Mouse (Mus musculus): ENCODE results near the gene Zfp329. TPM values are rescaled to one million over a fixed set of nuclear protein-coding genes. Genes with fewer than 3 reads are reported as not detected.

Gene Zfp329
- total RNA-seq, 2 experiments from 2014 or later, result 4.4 to 4.6 TPM

Other genes starting within 250 kb of the Zfp329 start
- under 1 TPM in 1 of 2 experiments, not detected in 1; under 0.01 TPM for gene Vmn2r53, start 210.1 kb downstream of the Zfp329 start, total RNA-seq (2021)
- not detected for gene Vmn2r54, start 178.5 kb downstream of the Zfp329 start, total RNA-seq (2021)
- gene Vmn2r55, start 133.9 kb downstream of the Zfp329 start, total RNA-seq (2021), result not detected
- gene Vmn2r56, start 83.9 kb downstream of the Zfp329 start, total RNA-seq (2021), result not detected
- gene Zscan18, start 15.2 kb downstream of the Zfp329 start, total RNA-seq (2021), result 1 to 10 TPM; 2.3 to 3.2 TPM
- gene Zfp110, start 15.9 kb upstream of the Zfp329 start, total RNA-seq (2021), result 10 to 100 TPM in 1 of 2 experiments, 1 to 10 TPM in 1; 9.7 to 10.2 TPM
- 1 to 10 TPM; 1.9 to 2.1 TPM for gene Zfp128, start 62.3 kb upstream of the Zfp329 start, total RNA-seq (2021)
- 1 to 10 TPM; 3.1 TPM for gene Zscan22, start 79.0 kb upstream of the Zfp329 start, total RNA-seq (2021)
- 100 to 1,000 TPM; 667 to 730 TPM for gene Rps5, start 103.4 kb upstream of the Zfp329 start, total RNA-seq (2021)
- gene Rnf225, start 108.6 kb upstream of the Zfp329 start, total RNA-seq (2021), result under 1 TPM; 0.25 to 0.27 TPM
- 1 to 10 TPM; 2.2 to 3.7 TPM for gene Zfp324, start 147.0 kb upstream of the Zfp329 start, total RNA-seq (2021)
- gene Zfp446, start 159.0 kb upstream of the Zfp329 start, total RNA-seq (2021), result 1 to 10 TPM; 2.7 to 2.9 TPM
- gene Slc27a5, start 179.3 kb upstream of the Zfp329 start, total RNA-seq (2021), result not detected
- gene Trim28, start 180.3 kb upstream of the Zfp329 start, total RNA-seq (2021), result 10 to 100 TPM; 67.0 to 85.9 TPM
- 1 to 10 TPM; 4.7 to 5.1 TPM for gene Zbtb45, start 191.2 kb upstream of the Zfp329 start, total RNA-seq (2021)
- 100 to 1,000 TPM in 1 of 2 experiments, 10 to 100 TPM in 1; 95.6 to 103 TPM for gene Chmp2a, start 215.9 kb upstream of the Zfp329 start, total RNA-seq (2021)
- gene Ube2m, start 219.4 kb upstream of the Zfp329 start, total RNA-seq (2021), result 100 to 1,000 TPM; 141 to 149 TPM
- gene Mzf1, start 235.9 kb upstream of the Zfp329 start, total RNA-seq (2021), result under 1 TPM; 0.80 to 0.98 TPM

Data from gastrocnemius, postnatal 14 days (tissue).